Mouse (Mus musculus) lung, postnatal 10 days (tissue): ENCODE data around the gene 1110051M20Rik.

ENCODE experiments used
- DNase-seq: peaks from one replicate; pipeline ENCODE4 v3.0.0; 2021

1110051M20Rik gene

GRCm38 (mm10) chr2:91457656-91458251, 13.2 kb upstream of the 1110051M20Rik start:
- DNase-seq = peak; percentile 53

- DNase-seq = peak; percentile 83
Observed at GRCm38 (mm10) chr2:91457259-91457655, 12.8 kb upstream of the 1110051M20Rik start, which contains the start of gene Lrp4. Gene Lrp4, plus strand, starts transcription at chr2:91457511.

- no peak for DNase-seq
Observed at GRCm38 (mm10) chr2:91456491-91457100, 12.1 kb upstream of the 1110051M20Rik start.

- DNase-seq = peak; percentile 67
Observed at GRCm38 (mm10) chr2:91455826-91456225, 11.3 kb upstream of the 1110051M20Rik start.

- DNase-seq = no peak
Observed at GRCm38 (mm10) chr2:91454434-91454833, 9.9 kb upstream of the 1110051M20Rik start.

- no peak for DNase-seq
Observed at GRCm38 (mm10) chr2:91453231-91454075, 8.9 kb upstream of the 1110051M20Rik start.

GRCm38 (mm10) chr2:91452658-91453057, 8.2 kb upstream of the 1110051M20Rik start:
- DNase-seq = no peak

- no peak for DNase-seq
Observed at GRCm38 (mm10) chr2:91450316-91450715, 5.8 kb upstream of the 1110051M20Rik start.

- DNase-seq = no peak
Observed at GRCm38 (mm10) chr2:91449662-91450061, 5.2 kb upstream of the 1110051M20Rik start.

- DNase-seq = no peak
Observed at GRCm38 (mm10) chr2:91442241-91442640, 2.3 kb downstream of the 1110051M20Rik start.

- no peak for DNase-seq
Observed at GRCm38 (mm10) chr2:91441715-91442114, 2.8 kb downstream of the 1110051M20Rik start.

GRCm38 (mm10) chr2:91440686-91441085, 3.8 kb downstream of the 1110051M20Rik start:
- DNase-seq = no peak

- no peak for DNase-seq
Observed at GRCm38 (mm10) chr2:91439876-91440275, 4.6 kb downstream of the 1110051M20Rik start.

GRCm38 (mm10) chr2:91439271-91439670, 5.2 kb downstream of the 1110051M20Rik start:
- DNase-seq = no peak

GRCm38 (mm10) chr2:91437116-91437815, 7.2 kb downstream of the 1110051M20Rik start:
- DNase-seq = no peak

GRCm38 (mm10) chr2:91436713-91437112, 7.8 kb downstream of the 1110051M20Rik start:
- no peak for DNase-seq

GRCm38 (mm10) chr2:91430600-91430919, 13.9 kb downstream of the 1110051M20Rik start:
- no peak for DNase-seq

- DNase-seq = no peak
Observed at GRCm38 (mm10) chr2:91429915-91430599, 14.4 kb downstream of the 1110051M20Rik start.

- DNase-seq = no peak
Observed at GRCm38 (mm10) chr2:91429146-91429545, 15.4 kb downstream of the 1110051M20Rik start.

GRCm38 (mm10) chr2:91426321-91426720, 18.2 kb downstream of the 1110051M20Rik start:
- DNase-seq = no peak

GRCm38 (mm10) chr2:91424061-91424720, 20.3 kb downstream of the 1110051M20Rik start:
- DNase-seq = no peak

GRCm38 (mm10) chr2:91421641-91422040, 22.9 kb downstream of the 1110051M20Rik start:
- DNase-seq = no peak
